Mouse (Mus musculus) kidney, postnatal 0 days (tissue): ENCODE data around the gene Garnl3. TPM values are rescaled to one million over a fixed set of nuclear protein-coding genes. Genes with fewer than 3 reads are reported as not detected.
A peak's percentile ranks its signal among the peaks of the same experiment; 100 is the strongest.

Experiments used
- ATAC-seq: fragments of 200-750 bp; cut with Nextera tagmentation; replicated peaks from 2 replicates; pipeline ENCODE4 v1.8.0; 2017; ENCODE audit warnings: low read depth, moderate number of reproducible peaks, moderate TSS enrichment, moderate library complexity; ENCODE audit not compliant: low FRiP score
- DNase-seq: peaks from one replicate; pipeline ENCODE4 v3.0.0-alpha.2; 2016; ENCODE audit warnings: low spot score
- H3K27ac ChIP-seq: fragments of 300-500 bp; sonication (generic); 2 replicates; pipeline ENCODE4 v1.5.1; 2014; ENCODE audit warnings: mild to moderate bottlenecking
- H3K27me3 ChIP-seq: fragments of 300-500 bp; sonication (generic); 2 replicates; pipeline ENCODE4 v1.6.1; 2014; ENCODE audit warnings: low read length, mixed read lengths; ENCODE audit not compliant: insufficient read depth
- H3K36me3 ChIP-seq: fragments of 300-500 bp; sonication (generic); 2 replicates; pipeline ENCODE4 v1.6.1; 2014; ENCODE audit warnings: low read length, mixed read lengths; ENCODE audit not compliant: insufficient read depth
- H3K4me1 ChIP-seq: fragments of 300-500 bp; sonication (generic); replicated peaks from 2 replicates; pipeline ENCODE4 v1.6.1; 2014; ENCODE audit warnings: antibody characterized with exemption, low read length, mixed read lengths; ENCODE audit not compliant: insufficient read depth
- H3K4me2 ChIP-seq: fragments of 300-500 bp; sonication (generic); 2 replicates; pipeline ENCODE4 v1.6.1; 2014; ENCODE audit warnings: mild to moderate bottlenecking, low read length, moderate library complexity, mixed read lengths
- H3K4me3 ChIP-seq: fragments of 300-500 bp; sonication (generic); replicated peaks from 2 replicates; pipeline ENCODE4 v1.5.1; 2014; ENCODE audit warnings: low read depth, low read length
- H3K9ac ChIP-seq: fragments of 300-500 bp; sonication (generic); 2 replicates; pipeline ENCODE4 v1.6.1; 2014; ENCODE audit warnings: low read depth, low read length
- H3K9me3 ChIP-seq: fragments of 300-500 bp; sonication (generic); replicated peaks from 2 replicates; pipeline ENCODE4 v1.6.1; 2016; ENCODE audit warnings: low read length, inconsistent platforms, mixed read lengths
- CTCF ChIP-seq: IDR thresholded peaks from 2 replicates; pipeline ENCODE4 v1.5.1; 2016; ENCODE audit warnings: antibody characterized with exemption, low read depth, mild to moderate bottlenecking, moderate library complexity
- WGBS: fragments of 180-500 bp; shearing (Covaris S2); extraction: QIAGEN DNeasy Blood & Tissue Kit; methylation state at CpG from one replicate; pipeline ENCODE4 v1.1.7; 2014; 5-methylcytosine and 5-hydroxymethylcytosine counted together
- polyA plus RNA-seq: library from polyadenylated mRNA; unstranded; fragments of >200 nt; fragmentation: Nextera tagmentation; extraction: Ambion mirVana; gene quantifications from 2 replicates; pipeline ENCODE4 v1.2.1, GENCODE M21; 2015

Gene Garnl3
- polyA plus RNA-seq, 1 experiment from 2014 or later, result 6.6 TPM

- Histone ChIP-seq H3K9ac (no peak overlapping the region), H3K4me1 (no peaks in the 10 kb centered on the region), H3K27me3 (no peaks in the 10 kb centered on the region), H3K36me3 (peaks cover 26% of the 10 kb centered on the region), H3K27ac (no peak overlapping the region), H3K4me2 (no peak overlapping the region), H3K4me3 (no peak overlapping the region), H3K9me3 (no peaks in the 10 kb centered on the region)
- peak; percentile 17; the same call in 1 of the 2 replicates for TF ChIP-seq CTCF
- DNase-seq (no peak), ATAC-seq (no peak)
- WGBS, result 93% methylated on average over 4 of the region's 4 CpGs
Observed at GRCm38 (mm10) chr2:32940483-32940882, 191.0 kb downstream of the Garnl3 start.

- H3K27ac ChIP-seq, result no peak overlapping the region
- 73% methylated on average over 5 of the region's 5 CpGs for WGBS
- H3K9ac ChIP-seq, result no peak overlapping the region
- no peaks in the 10 kb centered on the region for H3K4me1 ChIP-seq
- H3K4me3 ChIP-seq, result no peak overlapping the region
- TF ChIP-seq CTCF, result peak; percentile 71
- H3K4me2 ChIP-seq, result no peak overlapping the region
- DNase-seq (peak; percentile 58), ATAC-seq (no peak)
- no peaks in the 10 kb centered on the region for H3K9me3 ChIP-seq
- peaks cover 18% of the 10 kb centered on the region for H3K36me3 ChIP-seq
- H3K27me3 ChIP-seq, result no peaks in the 10 kb centered on the region
Observed at GRCm38 (mm10) chr2:32939418-32939817, 192.0 kb downstream of the Garnl3 start.

- Histone ChIP-seq H3K27me3 (no peaks in the 10 kb centered on the region), H3K4me2 (no peak overlapping the region), H3K9ac (no peak overlapping the region), H3K36me3 (peaks cover 22% of the 10 kb centered on the region), H3K4me3 (no peak overlapping the region), H3K4me1 (no peaks in the 10 kb centered on the region), H3K27ac (no peak overlapping the region), H3K9me3 (no peaks in the 10 kb centered on the region)
- ATAC-seq, result no peak
- no peak for TF ChIP-seq CTCF
- 92% methylated on average over 5 of the region's 5 CpGs for WGBS
- no peak for DNase-seq
Observed at GRCm38 (mm10) chr2:32938741-32939140, 192.7 kb downstream of the Garnl3 start.

Other genes with a start within 250 kb of the Garnl3 start
- gene Rpl12, start 170.1 kb downstream of the Garnl3 start, polyA plus RNA-seq, result 173 and 195 TPM in 2 replicates
- 8.6 and 9.0 TPM in 2 replicates for gene Lrsam1, start 170.0 kb downstream of the Garnl3 start, polyA plus RNA-seq
- 36.8 and 37.1 TPM in 2 replicates for gene Slc2a8, start 149.6 kb downstream of the Garnl3 start, polyA plus RNA-seq
- gene Angptl2, start 84.4 kb upstream of the Garnl3 start, polyA plus RNA-seq, result 36.9 and 41.1 TPM in 2 replicates
- 3.1 and 3.4 TPM in 2 replicates for gene Ralgps1, start 239.8 kb upstream of the Garnl3 start, polyA plus RNA-seq